Mouse (Mus musculus): ENCODE results near the gene Polm. TPM values are rescaled to one million over a fixed set of nuclear protein-coding genes. Genes with fewer than 3 reads are reported as not detected.

Polm gene
- polyA plus RNA-seq, 1 experiment: 0.13 TPM

DNA sequence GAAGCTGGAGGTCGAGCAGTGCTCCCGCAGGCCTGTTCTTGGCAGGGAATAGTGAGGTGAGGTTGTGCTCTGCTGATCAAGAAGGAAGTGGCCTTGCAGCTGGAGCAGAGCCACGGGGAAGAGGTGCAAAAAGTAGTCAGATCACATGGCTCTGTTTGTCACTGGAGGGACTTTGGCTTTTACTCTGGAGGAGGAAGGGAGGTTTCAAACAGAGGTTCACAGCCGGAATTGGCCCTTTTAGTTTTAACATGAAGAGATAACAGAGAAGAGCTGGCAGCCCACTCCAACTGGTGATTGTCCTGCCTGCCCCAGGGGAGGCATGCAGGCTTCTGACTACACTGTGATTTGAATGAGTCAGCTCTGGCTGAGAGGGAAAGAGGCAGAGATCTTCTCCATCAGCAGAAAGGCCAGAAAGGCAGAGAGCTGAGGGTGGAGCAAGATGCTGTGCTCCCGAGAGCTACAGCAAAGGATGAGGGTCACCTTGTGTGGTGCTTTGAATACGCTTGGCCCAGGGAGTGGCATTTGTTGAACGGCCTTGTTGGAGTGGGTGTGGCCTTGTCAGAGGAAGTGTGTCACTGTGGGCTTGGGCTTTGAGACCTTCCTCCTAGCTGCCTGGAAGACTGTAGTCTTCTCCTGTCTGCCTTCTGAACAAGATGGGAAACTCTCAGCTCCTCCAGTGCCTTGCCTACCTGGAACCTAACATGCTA lies 9.0 kb upstream of the Polm start:
- no peaks in the 10 kb centered on the region for H3K4me1 ChIP-seq (ENCODE audit: control insufficient read depth)
- TF ChIP-seq GATA1 (IDR thresholded peaks at IDR 0.05; ENCODE audit: low read length) (no peak), TAL1 (IDR thresholded peaks at IDR 0.05; ENCODE audit: low read length) (no peak)
- H3K4me3 ChIP-seq (replicated peaks): no peak overlapping the region

DNA sequence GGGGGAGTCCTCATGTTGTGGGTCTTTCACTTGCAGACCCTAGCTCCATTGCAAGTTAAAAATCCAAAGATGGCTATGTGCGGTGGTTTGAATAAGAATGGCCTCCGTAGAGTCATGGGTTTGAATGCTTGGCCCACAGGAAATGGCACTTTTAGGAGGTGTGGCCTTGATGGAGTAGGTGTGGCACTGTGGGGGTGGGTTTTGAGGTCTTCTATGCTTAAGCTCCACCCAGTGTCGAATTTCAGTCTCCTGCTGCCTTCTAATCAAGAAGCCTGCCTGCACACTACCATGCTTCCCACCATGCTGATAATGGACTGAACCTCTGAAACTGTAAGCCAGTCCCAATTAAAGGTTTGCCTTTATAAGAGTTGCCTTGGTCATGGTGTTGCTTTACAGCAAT lies 5.3 kb upstream of the Polm start:
- Histone ChIP-seq H3K27me3 (ENCODE audit: control insufficient read depth) (no peaks in the 10 kb centered on the region), H3K4me1 (ENCODE audit: control insufficient read depth) (peaks cover under 1% of the 10 kb centered on the region), H3K4me3 (replicated peaks) (no peak overlapping the region), H3K9me3 (ENCODE audit: control insufficient read depth, low read length) (peaks cover 10% of the 10 kb centered on the region; the same call in 1 of the 2 replicates), H3K36me3 (ENCODE audit: control insufficient read depth) (no peaks in the 10 kb centered on the region)
- TF ChIP-seq TAL1 (IDR thresholded peaks at IDR 0.05; ENCODE audit: low read length) (no peak), GATA1 (IDR thresholded peaks at IDR 0.05; ENCODE audit: low read length) (no peak)

More for the DNA sequence above, 9.0 kb upstream of the Polm start:
- Histone ChIP-seq H3K36me3 (ENCODE audit: control insufficient read depth) (no peaks in the 10 kb centered on the region), H3K9me3 (ENCODE audit: control insufficient read depth, low read length) (peaks cover 5% of the 10 kb centered on the region; the same call in 1 of the 2 replicates), H3K27me3 (ENCODE audit: control insufficient read depth) (no peaks in the 10 kb centered on the region)

DNA sequence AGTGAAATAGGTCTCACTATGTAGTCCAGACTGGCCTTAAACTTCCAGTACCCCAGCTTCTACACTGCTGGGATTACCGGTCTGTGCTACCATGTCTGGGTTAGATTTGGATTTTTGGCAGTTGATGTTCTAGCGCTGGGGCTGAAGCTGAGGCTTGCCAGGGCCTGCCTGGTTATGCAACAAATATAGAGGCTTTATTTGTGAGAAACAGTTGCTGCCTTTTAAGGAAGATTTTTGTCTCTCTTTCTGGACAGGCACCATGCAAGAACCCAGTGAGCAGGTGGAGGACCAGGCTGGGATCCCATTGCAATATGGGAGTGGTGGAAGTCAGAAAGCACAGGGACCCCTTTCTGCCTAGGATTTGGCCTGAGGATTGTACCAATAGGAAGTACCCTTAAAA lies 3.9 kb upstream of the Polm start:
- H3K4me3 ChIP-seq (replicated peaks): no peak overlapping the region
- peaks cover 7% of the 10 kb centered on the region; the same call in 1 of the 2 replicates for H3K9me3 ChIP-seq (ENCODE audit: control insufficient read depth, low read length)
- no peak for TF ChIP-seq TAL1 (IDR thresholded peaks at IDR 0.05; ENCODE audit: low read length)
- H3K27me3 ChIP-seq (ENCODE audit: control insufficient read depth): no peaks in the 10 kb centered on the region
- H3K36me3 ChIP-seq (ENCODE audit: control insufficient read depth): no peaks in the 10 kb centered on the region
- peaks cover 13% of the 10 kb centered on the region for H3K4me1 ChIP-seq (ENCODE audit: control insufficient read depth)

DNA sequence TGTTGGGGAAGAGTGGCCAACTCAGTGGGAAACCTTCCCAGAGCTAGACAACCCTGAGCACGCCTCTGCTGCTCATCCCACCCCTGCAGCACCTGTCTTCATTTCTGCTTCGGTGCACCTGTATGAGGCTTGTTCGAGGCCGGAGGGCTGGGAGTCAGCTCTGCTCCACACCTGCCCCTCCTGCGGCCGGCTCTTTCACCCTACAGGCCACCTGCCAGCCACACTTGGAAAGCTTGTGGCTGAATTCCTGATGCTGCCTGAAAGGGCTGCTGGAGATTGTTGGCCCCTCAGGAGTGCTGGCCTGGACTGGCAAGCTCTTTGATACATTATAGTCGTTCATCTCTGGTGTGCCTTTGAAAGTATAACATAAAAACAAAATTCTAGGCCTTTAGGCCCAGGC lies 2.5 kb upstream of the Polm start:
- H3K27me3 ChIP-seq (ENCODE audit: control insufficient read depth): no peaks in the 10 kb centered on the region
- H3K4me1 ChIP-seq (ENCODE audit: control insufficient read depth): peaks cover 20% of the 10 kb centered on the region
- H3K4me3 ChIP-seq (replicated peaks): no peak overlapping the region
- TF ChIP-seq TAL1 (IDR thresholded peaks at IDR 0.05; ENCODE audit: low read length) (no peak), GATA1 (IDR thresholded peaks at IDR 0.05; ENCODE audit: low read length) (no peak)
- H3K36me3 ChIP-seq (ENCODE audit: control insufficient read depth): no peaks in the 10 kb centered on the region
- peaks cover 7% of the 10 kb centered on the region; the same call in 1 of the 2 replicates for H3K9me3 ChIP-seq (ENCODE audit: control insufficient read depth, low read length)

DNA sequence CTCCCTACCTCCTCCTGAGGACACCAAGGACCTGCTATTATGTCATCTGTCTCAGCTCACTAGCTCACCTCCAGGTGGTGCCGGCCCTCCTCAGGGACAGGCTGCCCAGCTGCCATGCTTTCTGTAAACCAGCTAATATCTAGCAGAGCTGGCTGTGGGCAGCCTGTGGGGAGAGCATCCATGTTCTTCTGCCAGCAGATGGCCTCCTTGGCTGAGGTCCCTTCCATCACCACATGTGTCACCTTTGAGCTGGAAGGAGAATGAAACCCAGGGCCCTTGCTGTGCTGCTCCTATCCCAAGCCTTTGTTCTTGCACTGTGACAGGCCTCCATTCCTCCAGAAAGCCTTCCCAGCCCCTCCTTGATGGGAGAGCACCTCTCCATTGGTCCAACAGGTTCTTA lies 1.7 kb downstream of the Polm start:
- H3K4me3 ChIP-seq (replicated peaks): no peak overlapping the region
- peaks cover 13% of the 10 kb centered on the region for H3K36me3 ChIP-seq (ENCODE audit: control insufficient read depth)
- TF ChIP-seq GATA1 (IDR thresholded peaks at IDR 0.05; ENCODE audit: low read length): no peak
- no peak for TF ChIP-seq TAL1 (IDR thresholded peaks at IDR 0.05; ENCODE audit: low read length)
- peaks cover 3% of the 10 kb centered on the region; the same call in 1 of the 2 replicates for H3K9me3 ChIP-seq (ENCODE audit: control insufficient read depth, low read length)
- H3K4me1 ChIP-seq (ENCODE audit: control insufficient read depth): peaks cover 22% of the 10 kb centered on the region
- H3K27me3 ChIP-seq (ENCODE audit: control insufficient read depth): no peaks in the 10 kb centered on the region

DNA sequence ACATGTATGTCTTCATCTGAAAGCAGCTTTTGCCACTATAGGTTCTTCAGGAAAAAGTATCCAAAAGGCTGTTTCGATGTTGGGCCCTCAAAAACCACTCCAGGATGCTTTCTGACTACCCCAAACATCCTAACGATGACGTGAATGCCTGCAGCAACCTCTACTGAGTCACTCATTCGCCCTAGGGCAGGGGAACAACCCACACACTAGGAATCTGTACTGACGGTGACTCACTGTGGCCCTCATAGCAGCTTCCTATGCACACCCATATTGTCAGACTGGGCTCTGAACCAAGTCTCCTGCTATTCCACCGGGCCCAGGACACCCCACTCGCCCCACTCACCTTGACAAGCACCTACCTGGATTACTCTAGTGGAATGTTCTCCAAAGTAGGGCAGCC lies 2.8 kb downstream of the Polm start:
- Histone ChIP-seq H3K36me3 (ENCODE audit: control insufficient read depth) (peaks cover 17% of the 10 kb centered on the region), H3K4me3 (replicated peaks) (no peak overlapping the region), H3K27me3 (ENCODE audit: control insufficient read depth) (no peaks in the 10 kb centered on the region), H3K4me1 (ENCODE audit: control insufficient read depth) (peaks cover 22% of the 10 kb centered on the region), H3K9me3 (ENCODE audit: control insufficient read depth, low read length) (no peaks in the 10 kb centered on the region)
- TF ChIP-seq GATA1 (IDR thresholded peaks at IDR 0.05; ENCODE audit: low read length) (no peak), TAL1 (IDR thresholded peaks at IDR 0.05; ENCODE audit: low read length) (no peak)

DNA sequence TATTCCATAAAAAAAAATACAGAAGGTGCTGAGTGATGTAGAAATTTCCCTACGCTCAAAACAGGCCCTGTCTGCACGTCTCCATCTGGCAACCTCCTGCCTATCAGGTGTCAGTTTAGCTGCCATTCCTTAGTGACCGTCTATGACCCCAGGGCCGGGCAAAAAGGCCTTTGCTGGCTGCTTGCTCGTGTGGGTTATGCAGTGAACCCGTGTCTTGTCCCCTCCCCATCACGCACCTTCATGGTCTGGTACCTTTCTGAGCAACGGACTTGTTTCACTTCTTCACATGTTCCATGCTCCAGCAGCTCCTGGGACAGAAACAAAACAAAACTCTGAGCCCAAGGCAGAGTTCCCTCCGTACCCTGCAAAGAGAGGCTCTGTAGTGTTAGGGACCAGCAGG lies 3.3 kb downstream of the Polm start:
- no peaks in the 10 kb centered on the region for H3K27me3 ChIP-seq (ENCODE audit: control insufficient read depth)
- H3K9me3 ChIP-seq (ENCODE audit: control insufficient read depth, low read length): no peaks in the 10 kb centered on the region
- H3K4me3 ChIP-seq (replicated peaks): no peak overlapping the region
- H3K4me1 ChIP-seq (ENCODE audit: control insufficient read depth): peaks cover 22% of the 10 kb centered on the region
- TF ChIP-seq GATA1 (IDR thresholded peaks at IDR 0.05; ENCODE audit: low read length) (no peak), TAL1 (IDR thresholded peaks at IDR 0.05; ENCODE audit: low read length) (no peak)
- peaks cover 22% of the 10 kb centered on the region for H3K36me3 ChIP-seq (ENCODE audit: control insufficient read depth)

DNA sequence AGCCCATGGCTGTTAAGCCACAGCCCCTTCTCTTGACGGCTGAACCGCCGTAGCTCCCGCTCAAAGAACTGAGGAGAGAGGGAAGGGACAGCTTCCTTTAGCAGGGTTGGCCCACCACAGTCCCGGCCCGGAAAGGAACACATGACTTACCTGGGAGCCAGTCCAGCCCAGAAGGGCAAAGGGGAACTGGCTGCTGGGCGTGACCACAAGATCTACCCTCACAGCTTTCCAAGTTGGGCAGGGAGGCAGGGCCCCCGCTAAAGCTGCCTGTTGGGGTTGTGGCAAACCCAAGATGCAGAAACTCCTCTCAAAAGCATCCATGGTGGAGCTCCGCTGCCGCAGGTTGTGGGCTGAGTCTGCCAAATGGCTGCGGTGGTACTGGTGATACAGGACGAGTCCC lies 8.5 kb downstream of the Polm start:
- peaks cover 9% of the 10 kb centered on the region for H3K4me1 ChIP-seq (ENCODE audit: control insufficient read depth)
- H3K9me3 ChIP-seq (ENCODE audit: control insufficient read depth, low read length): no peaks in the 10 kb centered on the region
- H3K36me3 ChIP-seq (ENCODE audit: control insufficient read depth): peaks cover 32% of the 10 kb centered on the region
- H3K27me3 ChIP-seq (ENCODE audit: control insufficient read depth): no peaks in the 10 kb centered on the region
- TF ChIP-seq TAL1 (IDR thresholded peaks at IDR 0.05; ENCODE audit: low read length): no peak
- no peak for TF ChIP-seq GATA1 (IDR thresholded peaks at IDR 0.05; ENCODE audit: low read length)
- H3K4me3 ChIP-seq (replicated peaks): no peak overlapping the region

DNA sequence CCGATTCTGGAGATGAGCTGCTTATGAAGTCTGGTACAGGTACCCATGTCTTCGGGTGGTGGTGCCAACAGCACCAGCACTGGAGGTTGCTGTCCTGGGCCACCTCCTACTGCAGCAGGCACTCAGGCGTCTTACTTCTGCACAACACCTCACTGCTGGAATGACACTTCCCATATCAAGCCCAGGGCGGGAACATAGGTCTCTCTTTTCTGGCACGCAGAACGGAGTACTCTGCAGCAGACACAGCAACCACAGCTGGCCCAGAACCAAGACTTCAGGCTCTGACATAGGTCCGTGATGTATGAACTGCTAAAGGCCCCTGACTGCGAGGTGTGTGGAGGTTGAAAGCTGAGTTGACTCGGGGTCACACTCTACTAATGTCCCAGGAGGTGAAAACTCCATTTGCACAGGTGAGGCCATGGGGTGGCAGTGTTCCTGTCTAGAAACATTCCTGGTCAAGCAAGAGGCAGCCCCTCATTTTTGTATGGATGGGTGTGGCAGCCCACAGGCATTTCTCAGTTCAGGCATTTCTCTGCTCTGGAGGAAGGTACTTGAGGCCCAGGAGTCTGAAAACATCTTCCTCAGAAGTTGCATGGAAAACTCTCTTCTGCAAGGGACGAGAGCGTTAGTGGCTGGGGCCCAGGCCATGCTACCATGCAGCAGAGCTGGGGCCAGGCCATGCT lies 9.2 kb downstream of the Polm start:
- no peak overlapping the region for H3K4me3 ChIP-seq (replicated peaks)
- no peak for TF ChIP-seq GATA1 (IDR thresholded peaks at IDR 0.05; ENCODE audit: low read length)
- TF ChIP-seq TAL1 (IDR thresholded peaks at IDR 0.05; ENCODE audit: low read length): no peak
- H3K36me3 ChIP-seq (ENCODE audit: control insufficient read depth): peaks cover 27% of the 10 kb centered on the region
- H3K9me3 ChIP-seq (ENCODE audit: control insufficient read depth, low read length): no peaks in the 10 kb centered on the region
- H3K4me1 ChIP-seq (ENCODE audit: control insufficient read depth): peaks cover 7% of the 10 kb centered on the region
- H3K27me3 ChIP-seq (ENCODE audit: control insufficient read depth): no peaks in the 10 kb centered on the region

Measured in erythroblast, embryonic 14.5 days (primary cell).